Mouse (Mus musculus): Measurements from ENCODE around the gene Shroom3. TPM values are rescaled to one million over a fixed set of nuclear protein-coding genes. Genes with fewer than 3 reads are reported as not detected.

Gene Shroom3
- polyA plus RNA-seq, 1 experiment from 2014 or later = 15.2 TPM

DNA sequence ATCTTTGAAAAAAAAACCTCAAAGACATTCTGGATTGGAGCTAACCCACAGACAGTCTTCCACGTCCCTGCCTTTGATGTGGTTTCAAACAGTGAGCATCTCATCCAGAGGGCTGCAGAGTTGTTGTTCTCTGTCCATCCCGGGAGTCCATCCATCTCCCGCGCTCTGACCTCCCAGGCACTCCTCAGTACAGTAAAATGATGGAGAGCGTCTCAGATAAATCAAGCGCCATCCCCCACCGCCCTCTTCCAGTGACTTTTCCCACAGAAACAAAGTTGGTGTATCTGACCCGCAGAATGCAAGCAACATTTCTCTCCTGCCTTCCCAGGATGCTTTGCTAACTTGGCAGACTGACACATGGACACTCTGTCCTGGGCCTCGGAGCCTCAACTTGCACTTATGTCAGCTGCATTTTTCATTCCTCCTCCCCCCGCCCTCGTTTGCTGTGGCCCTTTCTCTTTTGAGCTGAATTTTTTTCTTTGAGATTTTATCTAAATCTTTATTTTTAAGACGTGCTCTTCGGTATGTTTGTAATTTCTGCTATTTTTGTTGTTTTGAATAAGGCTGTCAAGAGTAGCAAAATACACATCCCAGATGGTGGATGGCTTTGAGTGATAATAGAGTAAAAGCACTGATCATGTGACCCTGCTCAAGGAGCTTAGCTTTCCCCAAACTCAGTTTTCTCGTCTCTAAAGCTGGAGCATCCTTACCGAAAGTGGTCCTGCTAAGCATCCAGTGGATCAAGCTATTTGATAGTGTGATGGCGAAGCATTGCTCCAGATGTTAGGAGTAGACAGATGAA lies 9.2 kb downstream of the Shroom3 start:
- H3K4me2 ChIP-seq (ENCODE audit: low read depth, low read length, severe bottlenecking) = no peak overlapping the region
- WGBS = 84% methylated on average over 16 of the region's 16 CpGs

DNA sequence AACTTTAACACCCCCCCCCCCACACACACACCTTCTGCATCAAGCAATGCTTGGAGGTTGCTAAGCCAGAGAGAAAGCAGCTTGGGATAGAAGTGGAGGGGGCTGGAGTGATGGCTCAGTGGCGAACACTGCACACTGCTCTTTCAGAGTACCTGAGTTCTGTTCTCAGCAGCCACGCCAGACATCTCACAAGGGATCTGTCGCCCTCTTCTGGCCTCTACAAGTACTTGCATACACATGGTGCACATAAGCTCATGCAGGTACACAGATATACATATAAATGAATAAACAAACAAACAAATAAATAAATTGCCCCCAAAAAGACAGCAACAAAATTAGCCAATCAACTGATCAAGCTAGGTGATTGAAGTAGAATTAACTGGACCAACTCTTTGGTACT lies 10.5 kb downstream of the Shroom3 start:
- peaks cover 3% of the 10 kb centered on the region; the same call in 1 of the 2 replicates for H3K9me3 ChIP-seq (ENCODE audit: control insufficient read depth, low read length)
- peaks cover 5% of the 10 kb centered on the region; the same call in 1 of the 2 replicates for H3K4me1 ChIP-seq (replicated peaks; ENCODE audit: control insufficient read depth, insufficient read depth, low read length)
- H3K4me3 ChIP-seq (ENCODE audit: low read depth, low read length) = no peak overlapping the region
- DNase-seq (ENCODE audit: low spot score) (no peak), ATAC-seq (replicated peaks; ENCODE audit: low FRiP score) (no peak)
- H3K27ac ChIP-seq (ENCODE audit: low read depth, low read length) = no peak overlapping the region
- no peaks in the 10 kb centered on the region; the same call in 1 of the 2 replicates for H3K36me3 ChIP-seq (ENCODE audit: control insufficient read depth, insufficient read depth, low read length)
- 96% methylated on average over 3 of the region's 3 CpGs for WGBS
- no peaks in the 10 kb centered on the region for H3K27me3 ChIP-seq (ENCODE audit: control insufficient read depth, insufficient read depth, low read length)
- H3K9ac ChIP-seq (ENCODE audit: low read length) = no peak overlapping the region
- no peak overlapping the region for H3K4me2 ChIP-seq (ENCODE audit: low read depth, low read length, severe bottlenecking)

More for the DNA sequence above, 9.2 kb downstream of the Shroom3 start:
- no peak overlapping the region for H3K27ac ChIP-seq (ENCODE audit: low read depth, low read length)
- no peaks in the 10 kb centered on the region for H3K27me3 ChIP-seq (ENCODE audit: control insufficient read depth, insufficient read depth, low read length)
- H3K4me3 ChIP-seq (ENCODE audit: low read depth, low read length) = no peak overlapping the region
- DNase-seq (ENCODE audit: low spot score) (no peak), ATAC-seq (replicated peaks; ENCODE audit: low FRiP score) (no peak)
- H3K4me1 ChIP-seq (replicated peaks; ENCODE audit: control insufficient read depth, insufficient read depth, low read length) = 0 out of 2 replicates have a peak, but pooled peaks cover 2% of the 10 kb centered on the region
- peaks cover 3% of the 10 kb centered on the region; the same call in 1 of the 2 replicates for H3K9me3 ChIP-seq (ENCODE audit: control insufficient read depth, low read length)
- H3K36me3 ChIP-seq (ENCODE audit: control insufficient read depth, insufficient read depth, low read length) = no peaks in the 10 kb centered on the region; the same call in 1 of the 2 replicates
- no peak overlapping the region for H3K9ac ChIP-seq (ENCODE audit: low read length)

DNA sequence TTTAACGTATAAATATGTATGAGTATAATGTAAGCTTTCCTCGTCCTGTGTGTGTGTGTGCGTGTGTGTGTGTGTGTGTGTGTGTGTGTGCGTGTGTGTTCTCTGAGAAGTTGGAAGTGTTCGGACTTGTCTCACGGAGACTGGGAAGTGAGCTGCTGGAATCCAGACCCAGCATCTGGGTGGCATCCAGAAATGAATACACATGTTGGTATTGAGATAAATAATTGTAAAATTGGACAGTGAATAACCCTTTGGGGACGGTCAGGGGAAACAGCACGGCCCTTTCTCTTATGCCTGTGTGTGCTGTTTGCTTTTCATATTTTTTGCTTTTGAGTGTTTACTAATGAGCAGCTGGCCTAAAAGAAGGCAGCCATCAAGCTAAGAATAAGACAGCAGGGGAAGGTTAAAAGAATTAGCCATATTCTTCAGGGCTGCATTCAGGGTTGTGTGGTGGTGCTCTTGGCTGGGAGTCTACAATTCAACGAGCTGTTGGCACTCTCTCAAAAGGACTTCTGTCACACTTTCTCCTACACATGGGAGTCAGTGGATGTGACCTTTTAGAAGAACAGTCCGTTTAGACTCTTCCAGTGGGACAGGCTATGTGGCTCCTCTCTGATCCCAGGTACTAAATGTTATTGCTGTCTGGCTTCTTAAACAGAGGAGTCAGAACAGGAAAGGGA lies 11.2 kb downstream of the Shroom3 start:
- DNase-seq (ENCODE audit: low spot score) = no peak
- no peak overlapping the region for H3K4me3 ChIP-seq (ENCODE audit: low read depth, low read length)
- no peak overlapping the region for H3K27ac ChIP-seq (ENCODE audit: low read depth, low read length)
- peaks cover 10% of the 10 kb centered on the region; the same call in 1 of the 2 replicates for H3K4me1 ChIP-seq (replicated peaks; ENCODE audit: control insufficient read depth, insufficient read depth, low read length)
- H3K9ac ChIP-seq (ENCODE audit: low read length) = no peak overlapping the region
- no peaks in the 10 kb centered on the region for H3K27me3 ChIP-seq (ENCODE audit: control insufficient read depth, insufficient read depth, low read length)
- no peaks in the 10 kb centered on the region; the same call in 1 of the 2 replicates for H3K9me3 ChIP-seq (ENCODE audit: control insufficient read depth, low read length)
- ATAC-seq (replicated peaks; ENCODE audit: low FRiP score) = no peak
- H3K4me2 ChIP-seq (ENCODE audit: low read depth, low read length, severe bottlenecking) = no peak overlapping the region
- H3K36me3 ChIP-seq (ENCODE audit: control insufficient read depth, insufficient read depth, low read length) = no peaks in the 10 kb centered on the region; the same call in 1 of the 2 replicates
- 75% methylated on average over 10 of the region's 10 CpGs for WGBS

DNA sequence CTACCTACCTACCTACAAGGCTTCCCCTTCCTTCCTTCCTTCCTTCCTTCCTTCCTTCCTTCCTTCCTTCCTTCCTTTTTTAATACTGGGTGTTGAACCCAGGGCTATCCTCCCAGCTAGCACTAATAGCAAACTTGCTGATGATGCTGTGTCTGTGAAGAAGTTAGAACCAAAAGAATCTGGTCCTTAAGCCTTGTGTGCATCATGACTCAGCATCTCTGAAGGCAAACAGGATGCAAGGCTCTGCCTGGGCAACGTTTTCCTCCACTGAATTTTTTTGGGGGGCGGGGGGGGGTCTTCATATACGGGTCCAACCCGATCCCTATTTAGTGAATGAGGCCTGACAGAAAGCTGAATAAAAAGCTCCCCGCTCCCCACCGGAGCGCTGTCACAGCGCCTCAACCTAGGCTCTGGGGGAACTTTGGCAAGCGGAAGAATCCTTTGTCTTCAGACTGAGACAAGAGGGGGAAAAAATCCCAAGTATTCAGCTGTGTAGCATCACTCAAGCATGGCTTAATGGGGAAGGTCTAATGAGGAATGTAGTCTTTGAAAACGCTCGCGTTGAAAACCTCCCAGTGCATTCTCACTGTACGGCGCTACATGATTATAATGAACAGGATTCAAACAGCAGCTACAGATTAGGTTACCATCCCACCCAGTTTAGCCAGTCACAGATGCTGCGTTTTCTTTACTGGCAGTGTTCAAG lies 15.0 kb downstream of the Shroom3 start:
- H3K9me3 ChIP-seq (ENCODE audit: control insufficient read depth, low read length) = no peaks in the 10 kb centered on the region
- H3K27me3 ChIP-seq (ENCODE audit: control insufficient read depth, insufficient read depth, low read length) = no peaks in the 10 kb centered on the region
- DNase-seq (ENCODE audit: low spot score) (peak; percentile 81), ATAC-seq (replicated peaks; ENCODE audit: low FRiP score) (peak; percentile 90)
- H3K9ac ChIP-seq (ENCODE audit: low read length) = peak overlapping the region; percentile 60; the same call in 1 of the 2 replicates
- H3K4me2 ChIP-seq (ENCODE audit: low read depth, low read length, severe bottlenecking) = peak overlapping the region; percentile 54
- WGBS = 1% methylated on average over 15 of the region's 15 CpGs
- peaks cover 15% of the 10 kb centered on the region; the same call in 1 of the 2 replicates for H3K4me1 ChIP-seq (replicated peaks; ENCODE audit: control insufficient read depth, insufficient read depth, low read length)
- peak overlapping the region; percentile 90 for H3K27ac ChIP-seq (ENCODE audit: low read depth, low read length)
- H3K4me3 ChIP-seq (ENCODE audit: low read depth, low read length) = peak overlapping the region; percentile 15
- H3K36me3 ChIP-seq (ENCODE audit: control insufficient read depth, insufficient read depth, low read length) = no peaks in the 10 kb centered on the region

DNA sequence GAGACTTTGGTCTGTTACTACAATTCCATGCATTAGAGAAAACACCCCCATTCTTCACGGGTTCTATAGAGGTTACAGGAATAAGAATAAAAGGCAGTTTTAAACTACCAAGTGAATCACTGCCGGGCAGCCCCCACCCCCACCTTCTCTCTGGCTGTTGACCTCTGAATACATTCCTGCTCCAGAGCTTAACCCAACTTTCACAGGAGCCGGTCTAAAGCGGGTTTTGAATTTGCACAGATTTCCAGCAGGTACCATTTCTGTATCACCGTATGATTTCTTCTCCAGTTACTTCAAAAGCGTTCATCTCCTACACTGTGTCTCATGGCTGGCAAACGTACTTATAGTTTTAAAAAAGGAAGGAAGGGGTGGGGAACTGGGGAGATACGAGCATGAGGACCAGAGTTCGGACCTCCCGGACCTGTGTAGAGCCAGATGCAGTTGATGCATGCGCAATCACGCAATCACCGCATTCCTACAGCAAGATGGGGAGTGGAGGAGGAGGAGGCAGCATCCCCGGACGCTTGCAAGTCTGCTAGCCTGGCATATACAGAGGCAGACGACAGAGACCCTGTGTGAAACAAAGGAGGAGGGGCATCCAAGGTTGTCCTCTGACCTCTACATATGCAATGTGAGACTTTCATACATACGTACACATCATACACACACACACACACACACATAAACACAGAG lies 15.7 kb downstream of the Shroom3 start:
- peak overlapping the region; percentile 90 for H3K27ac ChIP-seq (ENCODE audit: low read depth, low read length)
- peak overlapping the region; percentile 60 for H3K9ac ChIP-seq (ENCODE audit: low read length)
- H3K9me3 ChIP-seq (ENCODE audit: control insufficient read depth, low read length) = no peaks in the 10 kb centered on the region
- DNase-seq (ENCODE audit: low spot score) (peak; percentile 72), ATAC-seq (replicated peaks; ENCODE audit: low FRiP score) (peak; percentile 60)
- H3K36me3 ChIP-seq (ENCODE audit: control insufficient read depth, insufficient read depth, low read length) = no peaks in the 10 kb centered on the region
- 5% methylated on average over 17 of the region's 17 CpGs for WGBS
- H3K27me3 ChIP-seq (ENCODE audit: control insufficient read depth, insufficient read depth, low read length) = no peaks in the 10 kb centered on the region
- peak overlapping the region; percentile 54 for H3K4me2 ChIP-seq (ENCODE audit: low read depth, low read length, severe bottlenecking)
- peaks cover 15% of the 10 kb centered on the region; the same call in 1 of the 2 replicates for H3K4me1 ChIP-seq (replicated peaks; ENCODE audit: control insufficient read depth, insufficient read depth, low read length)
- peak overlapping the region; percentile 15 for H3K4me3 ChIP-seq (ENCODE audit: low read depth, low read length)

DNA sequence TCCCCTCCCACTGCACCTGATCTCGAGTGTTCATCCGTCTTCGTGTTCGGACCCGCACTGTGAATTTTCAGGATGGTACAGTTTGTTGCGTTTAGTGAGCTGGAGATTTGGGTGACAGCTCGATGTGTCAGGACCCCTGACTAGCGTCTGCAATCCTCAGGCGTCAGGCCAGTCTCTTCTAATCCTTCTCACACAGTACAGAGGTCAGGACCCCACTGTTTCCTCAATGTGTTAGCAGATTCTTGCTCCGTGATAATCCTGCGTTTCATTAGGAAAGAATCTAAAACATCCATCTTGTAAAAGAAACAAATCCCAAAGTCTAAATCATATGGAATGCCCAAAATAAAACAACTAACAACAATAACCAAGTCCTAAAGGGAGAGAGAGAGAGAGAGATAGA lies 18.5 kb downstream of the Shroom3 start:
- 46% methylated on average over 11 of the region's 11 CpGs for WGBS
- Histone ChIP-seq H3K36me3 (ENCODE audit: control insufficient read depth, insufficient read depth, low read length) (no peaks in the 10 kb centered on the region), H3K27me3 (ENCODE audit: control insufficient read depth, insufficient read depth, low read length) (no peaks in the 10 kb centered on the region), H3K27ac (ENCODE audit: low read depth, low read length) (no peak overlapping the region), H3K9ac (ENCODE audit: low read length) (no peak overlapping the region), H3K4me2 (ENCODE audit: low read depth, low read length, severe bottlenecking) (no peak overlapping the region), H3K9me3 (ENCODE audit: control insufficient read depth, low read length) (no peaks in the 10 kb centered on the region), H3K4me1 (replicated peaks; ENCODE audit: control insufficient read depth, insufficient read depth, low read length) (peaks cover 18% of the 10 kb centered on the region; the same call in 1 of the 2 replicates), H3K4me3 (ENCODE audit: low read depth, low read length) (no peak overlapping the region)
- DNase-seq (ENCODE audit: low spot score) (no peak), ATAC-seq (replicated peaks; ENCODE audit: low FRiP score) (no peak)

DNA sequence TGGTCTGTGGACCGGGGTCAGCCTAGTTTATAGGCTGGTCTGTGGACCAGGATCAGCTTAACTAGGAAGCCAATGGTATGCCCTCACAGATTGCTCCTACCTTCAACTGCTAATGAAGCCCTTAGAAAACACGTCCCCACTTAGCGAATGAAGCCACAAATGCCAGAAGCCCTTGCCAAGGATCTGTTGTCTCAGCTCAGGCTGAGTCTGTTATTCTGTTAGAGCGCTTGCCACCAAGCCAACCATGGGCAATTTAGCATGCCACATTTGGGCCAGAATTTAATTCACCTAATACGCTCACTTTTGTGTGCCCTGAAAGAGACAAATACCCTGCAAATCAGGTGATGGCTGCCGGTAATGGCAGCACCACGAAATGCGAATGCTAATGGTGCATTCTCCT lies 20.4 kb downstream of the Shroom3 start:
- Histone ChIP-seq H3K4me2 (ENCODE audit: low read depth, low read length, severe bottlenecking) (no peak overlapping the region), H3K9ac (ENCODE audit: low read length) (no peak overlapping the region), H3K27ac (ENCODE audit: low read depth, low read length) (no peak overlapping the region), H3K4me1 (replicated peaks; ENCODE audit: control insufficient read depth, insufficient read depth, low read length) (peaks cover 20% of the 10 kb centered on the region; the same call in 1 of the 2 replicates), H3K4me3 (ENCODE audit: low read depth, low read length) (no peak overlapping the region), H3K36me3 (ENCODE audit: control insufficient read depth, insufficient read depth, low read length) (no peaks in the 10 kb centered on the region), H3K9me3 (ENCODE audit: control insufficient read depth, low read length) (no peaks in the 10 kb centered on the region), H3K27me3 (ENCODE audit: control insufficient read depth, insufficient read depth, low read length) (no peaks in the 10 kb centered on the region)
- DNase-seq (ENCODE audit: low spot score) = no peak
- no peak for ATAC-seq (replicated peaks; ENCODE audit: low FRiP score)
- 87% methylated on average over 8 of the region's 8 CpGs for WGBS
